Mouse (Mus musculus): Measurements from ENCODE around the gene Dppa4. TPM values are rescaled to one million over a fixed set of nuclear protein-coding genes. Genes with fewer than 3 reads are reported as not detected.

The Dppa4 gene
- polyA plus RNA-seq, 1 experiment from 2014 or later: not detected

Other genes starting within 250 kb of the Dppa4 start
- not detected in 2 replicates for gene Dppa2, start 20.2 kb downstream of the Dppa4 start, polyA plus RNA-seq (2014; fragmentation: Nextera tagmentation; extraction: Ambion mirVana)
- gene Gm5485, start 128.7 kb downstream of the Dppa4 start, polyA plus RNA-seq (2014; fragmentation: Nextera tagmentation; extraction: Ambion mirVana): not detected in 2 replicates
- gene Morc1, start 147.5 kb downstream of the Dppa4 start, polyA plus RNA-seq (2014; fragmentation: Nextera tagmentation; extraction: Ambion mirVana): not detected in 2 replicates

Data from neural tube, embryonic 11.5 days (tissue).